Mouse (Mus musculus): ENCODE results near the gene Hrc. TPM values are rescaled to one million over a fixed set of nuclear protein-coding genes. Genes with fewer than 3 reads are reported as not detected.

The Hrc gene
- polyA plus RNA-seq, 1 experiment: 6.9 TPM

GRCm38 (mm10) chr7:45325800-45326199 lies 9.3 kb upstream of the Hrc start:
- no peaks in the 10 kb centered on the region for H3K27me3 ChIP-seq (ENCODE audit: control insufficient read depth, insufficient read depth, low read length, poor library complexity, severe bottlenecking)
- TF ChIP-seq EP300 (IDR thresholded peaks at IDR 0.05; ENCODE audit: insufficient read depth, low read depth, low read length) (no peak), CTCF (IDR thresholded peaks at IDR 0.05; ENCODE audit: low read depth, low read length) (peak; percentile 32), POLR2A (IDR thresholded peaks at IDR 0.05; ENCODE audit: insufficient read depth, low read length) (no peak)
- no peak overlapping the region for H3K4me3 ChIP-seq (ENCODE audit: low read depth, low read length)
- peaks cover 4% of the 10 kb centered on the region for H3K4me1 ChIP-seq (ENCODE audit: control insufficient read depth, insufficient read depth, low read length)
- H3K27ac ChIP-seq (ENCODE audit: insufficient read depth, low read length): no peak overlapping the region
- peaks cover 4% of the 10 kb centered on the region for H3K9me3 ChIP-seq (replicated peaks; ENCODE audit: control insufficient read depth, insufficient read depth, low read length, poor library complexity, severe bottlenecking)
- no peak overlapping the region for H3K9ac ChIP-seq (ENCODE audit: low read depth, poor library complexity, severe bottlenecking)
- H3K36me3 ChIP-seq (ENCODE audit: control insufficient read depth, insufficient read depth, low read length, poor library complexity, severe bottlenecking): no peaks in the 10 kb centered on the region

- Histone ChIP-seq H3K9me3 (replicated peaks; ENCODE audit: control insufficient read depth, insufficient read depth, low read length, poor library complexity, severe bottlenecking) (peaks cover 4% of the 10 kb centered on the region), H3K9ac (ENCODE audit: low read depth, poor library complexity, severe bottlenecking) (no peak overlapping the region), H3K27ac (ENCODE audit: insufficient read depth, low read length) (no peak overlapping the region), H3K4me3 (ENCODE audit: low read depth, low read length) (no peak overlapping the region), H3K27me3 (ENCODE audit: control insufficient read depth, insufficient read depth, low read length, poor library complexity, severe bottlenecking) (no peaks in the 10 kb centered on the region), H3K4me1 (ENCODE audit: control insufficient read depth, insufficient read depth, low read length) (peaks cover 4% of the 10 kb centered on the region), H3K36me3 (ENCODE audit: control insufficient read depth, insufficient read depth, low read length, poor library complexity, severe bottlenecking) (no peaks in the 10 kb centered on the region)
- TF ChIP-seq POLR2A (IDR thresholded peaks at IDR 0.05; ENCODE audit: insufficient read depth, low read length): no peak
- no peak for TF ChIP-seq CTCF (IDR thresholded peaks at IDR 0.05; ENCODE audit: low read depth, low read length)
- TF ChIP-seq EP300 (IDR thresholded peaks at IDR 0.05; ENCODE audit: insufficient read depth, low read depth, low read length): no peak
Observed at GRCm38 (mm10) chr7:45328841-45329475, 6.1 kb upstream of the Hrc start.

GRCm38 (mm10) chr7:45331502-45331901 lies 3.6 kb upstream of the Hrc start:
- no peaks in the 10 kb centered on the region for H3K9me3 ChIP-seq (replicated peaks; ENCODE audit: control insufficient read depth, insufficient read depth, low read length, poor library complexity, severe bottlenecking)
- no peaks in the 10 kb centered on the region for H3K27me3 ChIP-seq (ENCODE audit: control insufficient read depth, insufficient read depth, low read length, poor library complexity, severe bottlenecking)
- H3K27ac ChIP-seq (ENCODE audit: insufficient read depth, low read length): no peak overlapping the region
- peaks cover 9% of the 10 kb centered on the region for H3K4me1 ChIP-seq (ENCODE audit: control insufficient read depth, insufficient read depth, low read length)
- H3K9ac ChIP-seq (ENCODE audit: low read depth, poor library complexity, severe bottlenecking): no peak overlapping the region
- no peak overlapping the region for H3K4me3 ChIP-seq (ENCODE audit: low read depth, low read length)
- H3K36me3 ChIP-seq (ENCODE audit: control insufficient read depth, insufficient read depth, low read length, poor library complexity, severe bottlenecking): no peaks in the 10 kb centered on the region
- TF ChIP-seq POLR2A (IDR thresholded peaks at IDR 0.05; ENCODE audit: insufficient read depth, low read length): no peak
- TF ChIP-seq CTCF (IDR thresholded peaks at IDR 0.05; ENCODE audit: low read depth, low read length): peak; percentile 71

- peak overlapping the region; percentile 85 for H3K4me3 ChIP-seq (ENCODE audit: low read depth, low read length)
- peak overlapping the region; percentile 58 for H3K9ac ChIP-seq (ENCODE audit: low read depth, poor library complexity, severe bottlenecking)
- H3K36me3 ChIP-seq (ENCODE audit: control insufficient read depth, insufficient read depth, low read length, poor library complexity, severe bottlenecking): no peaks in the 10 kb centered on the region
- no peaks in the 10 kb centered on the region for H3K27me3 ChIP-seq (ENCODE audit: control insufficient read depth, insufficient read depth, low read length, poor library complexity, severe bottlenecking)
- TF ChIP-seq POLR2A (IDR thresholded peaks at IDR 0.05; ENCODE audit: insufficient read depth, low read length): peak; percentile 5
- peak; percentile 55; the same call in 1 of the 2 replicates for TF ChIP-seq EP300 (IDR thresholded peaks at IDR 0.05; ENCODE audit: insufficient read depth, low read depth, low read length)
- no peak for TF ChIP-seq CTCF (IDR thresholded peaks at IDR 0.05; ENCODE audit: low read depth, low read length)
- no peaks in the 10 kb centered on the region for H3K9me3 ChIP-seq (replicated peaks; ENCODE audit: control insufficient read depth, insufficient read depth, low read length, poor library complexity, severe bottlenecking)
- no peak overlapping the region for H3K27ac ChIP-seq (ENCODE audit: insufficient read depth, low read length)
- H3K4me1 ChIP-seq (ENCODE audit: control insufficient read depth, insufficient read depth, low read length): peaks cover 9% of the 10 kb centered on the region
Observed at GRCm38 (mm10) chr7:45332685-45333425, 2.2 kb upstream of the Hrc start.

- peak within 1 kb of the TSS; percentile 85 for H3K4me3 ChIP-seq (ENCODE audit: low read depth, low read length)
- peak; percentile 47; the same call in 1 of the 2 replicates for TF ChIP-seq EP300 (IDR thresholded peaks at IDR 0.05; ENCODE audit: insufficient read depth, low read depth, low read length)
- TF ChIP-seq CTCF (IDR thresholded peaks at IDR 0.05; ENCODE audit: low read depth, low read length): no peak
- peaks cover 9% of the 10 kb centered on the region for H3K4me1 ChIP-seq (ENCODE audit: control insufficient read depth, insufficient read depth, low read length)
- H3K36me3 ChIP-seq (ENCODE audit: control insufficient read depth, insufficient read depth, low read length, poor library complexity, severe bottlenecking): no peaks in the 10 kb centered on the region
- no peak within 1 kb of the TSS for H3K27ac ChIP-seq (ENCODE audit: insufficient read depth, low read length)
- no peaks in the 10 kb centered on the region for H3K27me3 ChIP-seq (ENCODE audit: control insufficient read depth, insufficient read depth, low read length, poor library complexity, severe bottlenecking)
- H3K9me3 ChIP-seq (replicated peaks; ENCODE audit: control insufficient read depth, insufficient read depth, low read length, poor library complexity, severe bottlenecking): no peaks in the 10 kb centered on the region
- peak within 1 kb of the TSS; percentile 58 for H3K9ac ChIP-seq (ENCODE audit: low read depth, poor library complexity, severe bottlenecking)
Observed at GRCm38 (mm10) chr7:45333431-45333982, 1.6 kb upstream of the Hrc start, which contains the start of gene Trpm4. Gene Trpm4 (minus strand): TSS chr7:45333780.

- Histone ChIP-seq H3K4me3 (ENCODE audit: low read depth, low read length) (no peak overlapping the region), H3K9me3 (replicated peaks; ENCODE audit: control insufficient read depth, insufficient read depth, low read length, poor library complexity, severe bottlenecking) (no peaks in the 10 kb centered on the region), H3K4me1 (ENCODE audit: control insufficient read depth, insufficient read depth, low read length) (peaks cover 9% of the 10 kb centered on the region), H3K36me3 (ENCODE audit: control insufficient read depth, insufficient read depth, low read length, poor library complexity, severe bottlenecking) (no peaks in the 10 kb centered on the region), H3K27ac (ENCODE audit: insufficient read depth, low read length) (no peak overlapping the region), H3K27me3 (ENCODE audit: control insufficient read depth, insufficient read depth, low read length, poor library complexity, severe bottlenecking) (no peaks in the 10 kb centered on the region), H3K9ac (ENCODE audit: low read depth, poor library complexity, severe bottlenecking) (no peak overlapping the region)
- TF ChIP-seq CTCF (IDR thresholded peaks at IDR 0.05; ENCODE audit: low read depth, low read length): no peak
- no peak for TF ChIP-seq EP300 (IDR thresholded peaks at IDR 0.05; ENCODE audit: insufficient read depth, low read depth, low read length)
- no peak for TF ChIP-seq POLR2A (IDR thresholded peaks at IDR 0.05; ENCODE audit: insufficient read depth, low read length)
Observed at GRCm38 (mm10) chr7:45334605-45335004, 485 bp upstream of the Hrc start.

All from ES-Bruce4 (cell line).